Mouse (Mus musculus): ENCODE data around the gene Slc4a2. TPM values are rescaled to one million over a fixed set of nuclear protein-coding genes. Genes with fewer than 3 reads are reported as not detected.
"Not testable (repeated sequence)": the region's sequence is repeated elsewhere in the genome, so short reads cannot be mapped to it uniquely, and the experiment has no call there.

Gene Slc4a2
- polyA plus RNA-seq, 1 experiment from 2014 or later: 23.1 TPM

DNA sequence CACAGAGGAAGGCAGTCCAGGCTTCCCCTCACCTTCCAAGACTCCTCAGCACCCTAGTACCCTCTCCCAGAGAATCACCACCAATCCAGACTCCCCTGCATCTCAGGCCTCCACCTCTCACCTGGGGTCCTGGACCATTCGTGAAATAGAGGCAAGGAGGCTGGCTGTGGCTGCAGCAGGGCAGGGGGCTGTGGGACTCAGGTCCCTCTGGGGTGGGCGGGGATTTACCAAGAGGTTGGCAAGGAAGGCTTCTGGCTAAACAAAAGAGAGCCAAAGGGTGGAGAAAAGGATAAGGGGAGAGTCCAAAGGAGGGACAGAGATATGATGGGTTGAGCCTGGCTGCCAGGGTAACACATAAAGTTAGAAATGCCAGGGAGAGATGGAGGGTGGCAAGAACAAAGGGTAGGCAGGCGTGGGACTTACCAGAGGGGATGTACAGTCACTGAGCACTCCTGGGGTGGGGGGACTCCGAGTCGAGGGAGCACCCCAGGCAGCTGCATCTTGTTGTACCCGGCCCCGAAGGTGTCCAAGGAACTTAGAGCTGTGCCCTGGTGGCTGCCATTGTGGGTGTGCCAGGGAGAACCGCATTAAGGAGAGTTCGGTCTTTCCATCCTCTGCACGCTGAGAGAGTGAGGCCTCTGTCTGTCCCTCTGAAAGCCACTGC is 37.6 kb upstream of the Slc4a2 start:
- no peaks in the 10 kb centered on the region for H3K9me3 ChIP-seq
- H3K4me2 ChIP-seq: no peak overlapping the region
- 75% methylated on average over 10 of the region's 10 CpGs for WGBS
- H3K4me1 ChIP-seq: peaks cover 43% of the 10 kb centered on the region
- H3K4me3 ChIP-seq: no peak overlapping the region
- no peak overlapping the region for H3K27ac ChIP-seq
- peaks cover 56% of the 10 kb centered on the region for H3K27me3 ChIP-seq (replicated peaks)
- H3K9ac ChIP-seq: no peak overlapping the region
- no peaks in the 10 kb centered on the region for H3K36me3 ChIP-seq (replicated peaks)
- no peak for ATAC-seq (replicated peaks)

DNA sequence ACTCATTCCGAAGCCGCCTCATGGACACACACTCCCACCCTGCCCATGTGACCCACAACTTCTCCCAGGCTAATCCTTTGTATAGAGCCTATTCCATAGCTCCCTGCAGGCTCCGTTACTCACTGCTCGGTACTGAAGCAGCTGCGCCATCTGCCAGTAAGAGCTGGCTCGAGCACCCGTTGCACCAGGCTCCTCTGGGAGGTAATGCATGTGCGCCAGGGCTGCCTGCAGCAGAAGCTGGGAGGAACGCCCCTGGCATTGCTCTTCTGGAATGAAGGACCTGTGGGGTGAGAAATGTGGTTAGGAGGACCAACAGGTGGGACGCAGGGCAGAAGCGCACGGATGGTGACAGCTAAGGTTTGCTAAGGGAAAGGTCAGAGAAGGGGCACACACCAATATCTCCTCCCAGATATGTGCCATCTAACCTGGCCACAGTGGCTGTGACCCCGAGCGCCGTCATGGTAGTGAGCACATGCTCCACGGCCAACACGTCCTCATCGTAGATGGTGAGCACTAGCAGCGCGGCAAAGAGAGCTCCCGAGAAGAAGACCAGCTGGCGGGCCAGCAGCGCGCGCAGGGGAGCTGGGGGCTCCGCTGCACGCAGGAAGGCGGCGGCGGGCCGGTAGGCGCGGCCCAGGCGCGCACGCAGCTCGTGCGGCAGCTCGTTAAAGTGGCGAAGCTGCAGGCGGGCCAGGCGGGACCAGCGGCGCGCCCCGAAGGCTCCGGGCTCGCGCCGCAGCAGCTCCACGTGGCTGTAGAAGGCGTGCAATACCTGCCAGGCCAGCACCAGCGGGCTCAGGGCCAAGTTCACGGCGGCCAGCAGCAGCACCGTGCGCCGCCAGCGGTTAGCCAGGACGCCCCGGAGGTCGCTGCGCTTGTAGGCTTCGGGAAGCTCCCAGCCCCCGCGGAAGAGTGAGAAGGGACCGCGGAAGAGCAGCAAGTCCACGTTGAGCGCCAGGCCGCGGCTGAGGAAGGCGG is 36.1 kb upstream of the Slc4a2 start:
- peak; percentile 43 for ATAC-seq (replicated peaks)
- Histone ChIP-seq H3K9ac (peak overlapping the region; percentile 32), H3K4me2 (peak overlapping the region; percentile 97), H3K36me3 (replicated peaks) (no peaks in the 10 kb centered on the region), H3K9me3 (no peaks in the 10 kb centered on the region), H3K4me1 (peaks cover 39% of the 10 kb centered on the region), H3K27me3 (replicated peaks) (peaks cover 56% of the 10 kb centered on the region), H3K27ac (peak overlapping the region; percentile 19; the same call in 1 of the 2 replicates), H3K4me3 (peak overlapping the region; percentile 48)
- under 1% methylated on average over 73 of the region's 73 CpGs for WGBS

DNA sequence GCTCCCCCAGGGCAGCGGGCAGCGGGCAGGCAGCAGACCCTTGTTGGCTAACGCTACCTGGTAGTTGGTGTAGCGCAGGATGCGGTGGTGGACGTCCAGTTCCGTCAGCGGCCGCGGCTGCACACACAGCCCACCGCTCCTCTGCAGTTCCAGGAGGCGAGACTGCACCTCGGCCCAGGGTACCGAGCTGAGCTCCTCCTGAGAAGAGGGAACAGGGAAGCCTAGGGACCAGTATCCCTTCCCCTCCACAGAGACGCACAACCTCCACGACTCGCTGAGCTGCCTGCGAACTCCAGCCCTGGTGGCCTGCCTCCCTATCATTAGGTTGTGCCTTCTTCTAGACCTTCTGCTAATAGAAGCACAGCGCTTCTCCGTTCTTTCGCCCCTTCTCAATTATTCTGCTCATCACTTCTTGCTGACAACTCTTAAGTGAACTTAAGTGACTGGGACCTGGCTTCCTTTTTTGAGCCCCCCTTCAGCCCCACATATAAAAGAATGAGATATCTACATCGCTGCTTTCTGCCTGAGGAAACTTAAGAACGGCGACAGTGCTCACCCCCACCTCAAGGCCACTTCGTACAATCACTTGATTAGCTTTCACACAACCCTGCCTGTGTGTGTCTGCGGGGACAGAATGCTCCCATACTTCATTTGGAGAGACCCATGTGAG is 35.3 kb upstream of the Slc4a2 start:
- Histone ChIP-seq H3K9me3 (no peaks in the 10 kb centered on the region), H3K36me3 (replicated peaks) (no peaks in the 10 kb centered on the region), H3K4me3 (peak overlapping the region; percentile 48), H3K27me3 (replicated peaks) (peaks cover 56% of the 10 kb centered on the region), H3K27ac (no peak overlapping the region), H3K4me2 (peak overlapping the region; percentile 97), H3K4me1 (peaks cover 31% of the 10 kb centered on the region), H3K9ac (peak overlapping the region; percentile 32)
- ATAC-seq (replicated peaks): no peak
- WGBS: 23% methylated on average over 26 of the region's 26 CpGs

DNA sequence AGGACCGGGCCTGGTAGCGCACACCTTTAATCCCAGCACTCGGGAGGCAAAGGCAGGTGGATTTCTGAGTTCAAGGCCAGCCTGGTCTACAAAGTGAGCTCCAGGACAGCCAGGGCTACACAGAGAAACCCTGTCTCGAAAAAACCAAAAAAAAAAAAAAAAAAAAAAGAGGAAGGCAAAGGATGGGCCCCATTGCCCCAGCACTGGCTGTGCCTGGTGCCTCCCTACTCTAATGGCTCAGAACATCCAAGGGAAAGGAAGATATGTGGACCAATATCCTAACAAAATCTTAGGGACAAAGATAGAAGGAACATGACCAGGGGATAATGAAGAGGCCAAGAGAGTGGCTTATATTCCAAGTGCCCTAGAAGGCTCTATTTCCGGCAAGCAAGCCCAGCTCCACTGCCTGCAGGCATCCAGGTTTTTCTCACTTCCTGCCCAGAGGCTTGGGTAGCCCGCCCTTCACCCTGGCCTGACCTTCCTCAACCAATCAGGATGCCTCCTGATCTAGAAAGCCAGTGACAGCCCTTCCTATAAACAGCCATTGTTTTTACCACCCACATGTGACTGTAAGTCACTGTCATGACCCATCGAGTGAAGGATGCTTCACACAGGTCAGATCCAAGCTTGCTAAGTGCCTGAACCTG is 34.5 kb upstream of the Slc4a2 start:
- Histone ChIP-seq H3K27ac (no peak overlapping the region), H3K9ac (no peak overlapping the region), H3K4me2 (0 out of 2 replicates have a peak overlapping the region, but pooled peaks have one; percentile 97), H3K9me3 (no peaks in the 10 kb centered on the region), H3K4me1 (peaks cover 33% of the 10 kb centered on the region), H3K36me3 (replicated peaks) (no peaks in the 10 kb centered on the region), H3K4me3 (no peak overlapping the region), H3K27me3 (replicated peaks) (peaks cover 56% of the 10 kb centered on the region)
- ATAC-seq (replicated peaks): no peak
- WGBS: 58% methylated on average over 7 of the region's 7 CpGs

DNA sequence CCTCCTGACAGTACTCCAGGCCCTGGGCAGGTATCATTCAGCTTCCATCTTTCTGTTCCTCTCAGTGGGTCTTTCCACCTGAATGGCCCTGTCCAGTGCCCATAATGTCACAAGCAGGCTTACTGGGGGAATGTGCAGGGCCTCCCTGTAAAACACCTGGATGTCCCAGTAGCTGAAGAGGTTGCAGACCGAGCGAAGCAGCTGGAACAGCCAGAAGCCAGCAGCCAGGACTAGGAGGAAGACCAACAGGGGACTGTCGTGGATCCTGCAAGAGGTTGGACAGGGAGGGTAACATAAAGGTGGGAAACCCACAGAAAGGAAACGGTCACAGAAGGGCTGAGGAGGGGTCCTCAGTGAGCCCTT is 34.0 kb upstream of the Slc4a2 start:
- ATAC-seq (replicated peaks): no peak

DNA sequence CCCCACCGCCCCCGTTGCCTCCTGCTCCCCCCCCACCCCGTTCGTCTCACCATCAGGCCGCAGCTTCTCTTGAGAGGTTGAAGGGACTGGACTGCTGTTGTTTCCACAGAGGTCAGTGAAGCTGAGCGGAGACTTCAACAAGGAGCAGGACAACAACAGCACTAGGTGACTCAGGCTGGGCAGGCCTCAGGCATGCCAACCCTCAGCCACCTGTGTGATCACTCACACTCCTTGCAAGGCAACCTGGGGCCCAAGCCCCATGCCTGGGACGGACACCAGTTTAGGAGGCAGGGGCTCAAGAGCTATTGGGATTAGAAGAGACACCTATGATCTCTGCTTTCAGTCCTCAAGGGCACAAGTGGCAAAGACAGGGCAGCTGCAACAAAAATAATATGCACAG is 31.8 kb upstream of the Slc4a2 start, which contains the start of gene Atg9b:
TSS of gene Atg9b (minus strand) at position 280 of the 400 bp plus-strand sequence.
- no peak within 1 kb of the TSS for H3K9ac ChIP-seq
- ATAC-seq (replicated peaks): no peak
- H3K9me3 ChIP-seq: no peaks in the 10 kb centered on the region
- peaks cover 33% of the 10 kb centered on the region for H3K27me3 ChIP-seq (replicated peaks)
- no peak within 1 kb of the TSS for H3K27ac ChIP-seq
- H3K4me1 ChIP-seq: peaks cover 34% of the 10 kb centered on the region
- H3K36me3 ChIP-seq (replicated peaks): no peaks in the 10 kb centered on the region
- no peak within 1 kb of the TSS for H3K4me2 ChIP-seq
- WGBS: 84% methylated on average over 7 of the region's 7 CpGs
- H3K4me3 ChIP-seq: no peak within 1 kb of the TSS

More for the DNA sequence above, 34.0 kb upstream of the Slc4a2 start:
- Histone ChIP-seq H3K4me2 (no peak overlapping the region), H3K4me1 (peaks cover 28% of the 10 kb centered on the region), H3K27me3 (replicated peaks) (peaks cover 53% of the 10 kb centered on the region), H3K27ac (no peak overlapping the region), H3K4me3 (no peak overlapping the region), H3K36me3 (replicated peaks) (no peaks in the 10 kb centered on the region), H3K9ac (no peak overlapping the region), H3K9me3 (no peaks in the 10 kb centered on the region)
- WGBS: 84% methylated on average over 4 of the region's 4 CpGs

DNA sequence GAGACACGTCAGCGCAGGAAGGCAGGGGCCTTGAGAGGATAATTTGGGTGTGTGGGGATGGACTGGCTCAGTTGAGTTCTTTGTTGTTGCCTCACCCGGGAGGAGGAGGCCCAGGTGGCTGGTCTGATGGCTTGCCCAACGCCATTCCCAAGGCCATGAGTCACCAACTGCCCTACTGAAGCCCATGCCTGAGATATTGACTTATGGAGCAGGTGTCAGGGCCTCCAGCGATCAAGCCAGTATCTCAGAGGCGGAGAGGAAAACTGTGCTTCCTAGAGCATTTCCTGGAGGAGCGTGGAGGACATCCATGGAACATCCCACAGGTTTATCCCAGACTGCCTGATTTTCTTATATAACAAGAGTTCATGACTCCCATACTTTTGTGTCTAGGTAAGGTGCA is 30.9 kb upstream of the Slc4a2 start:
- H3K36me3 ChIP-seq (replicated peaks): no peaks in the 10 kb centered on the region
- H3K4me3 ChIP-seq: no peak overlapping the region
- no peak for ATAC-seq (replicated peaks)
- peaks cover 25% of the 10 kb centered on the region for H3K4me1 ChIP-seq
- no peaks in the 10 kb centered on the region for H3K9me3 ChIP-seq
- no peak overlapping the region for H3K27ac ChIP-seq
- H3K4me2 ChIP-seq: no peak overlapping the region
- H3K9ac ChIP-seq: no peak overlapping the region
- WGBS: 77% methylated on average over 7 of the region's 7 CpGs
- H3K27me3 ChIP-seq (replicated peaks): peaks cover 24% of the 10 kb centered on the region

DNA sequence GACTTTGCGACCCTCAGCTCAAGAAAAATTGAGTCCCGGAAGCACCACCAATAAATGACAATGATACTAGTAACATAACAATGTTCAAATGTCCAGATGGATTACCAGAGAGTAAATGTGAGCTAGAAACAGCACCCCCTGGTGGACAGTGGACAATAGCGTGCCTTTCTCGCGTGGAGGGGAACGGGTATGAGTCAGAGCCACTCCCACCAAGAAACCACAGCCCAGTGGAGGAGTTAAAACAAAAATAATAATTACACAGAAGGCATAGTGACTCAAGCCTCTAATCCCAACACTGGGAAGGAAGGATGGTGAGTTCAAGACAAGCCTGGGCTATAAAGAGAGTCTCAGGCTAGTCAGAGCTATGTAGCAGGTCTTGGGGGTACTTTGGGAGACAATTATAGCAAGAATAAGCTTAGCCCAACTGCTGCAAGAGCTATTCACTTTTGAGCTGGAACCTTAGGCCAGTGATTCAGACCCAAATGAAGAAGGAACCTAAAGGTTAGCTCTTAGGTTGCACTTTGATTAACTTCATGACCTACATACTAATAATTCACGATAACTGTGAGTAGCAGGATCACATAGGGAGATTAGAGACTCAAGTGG is 30.1 kb upstream of the Slc4a2 start, which contains the start of gene Abcb8:
TSS of gene Abcb8 (plus strand) at position 272 of the 606 bp plus-strand sequence.
- H3K4me1 ChIP-seq: peaks cover 18% of the 10 kb centered on the region
- H3K27me3 ChIP-seq (replicated peaks): peaks cover 17% of the 10 kb centered on the region
- H3K27ac ChIP-seq: peak within 1 kb of the TSS; percentile 93
- no peaks in the 10 kb centered on the region for H3K9me3 ChIP-seq
- H3K4me2 ChIP-seq: peak within 1 kb of the TSS; percentile 60
- 21% methylated on average over 7 of the region's 7 CpGs for WGBS
- no peak for ATAC-seq (replicated peaks)
- H3K36me3 ChIP-seq (replicated peaks): no peaks in the 10 kb centered on the region
- peak within 1 kb of the TSS; percentile 55 for H3K9ac ChIP-seq
- peak within 1 kb of the TSS; percentile 65 for H3K4me3 ChIP-seq

DNA sequence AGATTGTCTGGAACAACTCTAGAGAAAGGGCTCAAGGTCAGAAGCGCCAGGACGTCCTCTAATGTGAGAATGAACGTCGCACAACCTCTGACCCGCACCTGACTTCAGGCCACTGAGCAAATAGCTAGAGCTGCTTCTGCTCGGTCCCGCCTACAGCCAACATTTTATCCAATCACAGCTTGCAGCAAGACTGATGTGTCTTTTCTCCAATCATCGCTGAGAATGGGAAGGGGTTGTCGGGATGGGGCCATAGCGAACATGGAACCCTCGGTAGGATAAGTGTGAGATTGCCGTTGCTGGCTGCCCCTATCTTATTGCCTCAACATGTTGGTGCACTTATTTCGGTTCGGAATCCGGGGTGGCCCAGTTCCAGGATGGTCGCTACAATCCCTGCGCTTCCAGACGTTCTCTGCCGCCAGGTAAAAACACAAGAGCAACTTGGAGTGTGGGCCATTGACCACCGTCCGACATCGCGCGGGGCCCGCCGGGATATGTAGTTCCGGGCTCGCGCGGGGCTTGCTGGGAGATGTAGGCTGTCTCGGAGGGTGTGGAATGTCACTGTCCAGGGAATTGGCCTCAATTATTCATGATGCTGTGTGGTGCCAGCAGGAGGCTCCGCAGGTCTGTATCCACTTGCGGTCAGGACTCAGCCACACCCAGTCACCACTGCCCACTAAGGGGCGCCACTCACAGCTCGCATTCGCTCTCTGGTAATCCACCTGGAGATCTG is 29.3 kb upstream of the Slc4a2 start:
- peak; percentile 97 for ATAC-seq (replicated peaks)
- Histone ChIP-seq H3K36me3 (replicated peaks) (no peaks in the 10 kb centered on the region), H3K9me3 (no peaks in the 10 kb centered on the region), H3K4me2 (peak overlapping the region; percentile 60), H3K9ac (peak overlapping the region; percentile 55), H3K4me1 (peaks cover 15% of the 10 kb centered on the region; the same call in 1 of the 2 replicates), H3K4me3 (peak overlapping the region; percentile 65), H3K27ac (peak overlapping the region; percentile 93), H3K27me3 (replicated peaks) (peaks cover 10% of the 10 kb centered on the region; the same call in 1 of the 2 replicates)
- under 1% methylated on average over 36 of the region's 36 CpGs for WGBS

DNA sequence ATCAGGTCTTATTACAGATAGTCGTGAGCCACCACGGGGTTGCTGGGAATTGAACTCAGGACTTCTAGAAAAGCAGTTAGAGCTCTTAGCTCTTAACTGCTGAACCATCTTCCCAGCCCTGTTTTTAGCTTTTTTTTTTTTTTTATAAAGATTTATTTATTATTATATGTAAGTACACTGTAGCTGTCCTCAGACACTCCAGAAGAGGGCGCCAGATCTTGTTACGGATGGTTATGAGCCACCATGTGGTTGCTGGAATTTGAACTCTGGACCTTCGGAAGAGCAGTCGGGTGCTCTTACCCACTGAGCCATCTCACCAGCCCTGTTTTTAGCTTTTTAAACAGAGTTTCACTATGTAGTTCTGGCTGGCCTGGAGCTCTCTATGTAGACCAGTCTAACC is 27.4 kb upstream of the Slc4a2 start:
- not testable (repeated sequence) for H3K27me3 ChIP-seq (replicated peaks); H3K4me2 ChIP-seq; H3K36me3 ChIP-seq (replicated peaks); ATAC-seq (replicated peaks); H3K4me3 ChIP-seq; H3K9ac ChIP-seq; H3K27ac ChIP-seq; H3K9me3 ChIP-seq
- WGBS: 88% methylated on average over 6 of the region's 6 CpGs
- peaks cover 15% of the 10 kb centered on the region; the same call in 1 of the 2 replicates for H3K4me1 ChIP-seq

DNA sequence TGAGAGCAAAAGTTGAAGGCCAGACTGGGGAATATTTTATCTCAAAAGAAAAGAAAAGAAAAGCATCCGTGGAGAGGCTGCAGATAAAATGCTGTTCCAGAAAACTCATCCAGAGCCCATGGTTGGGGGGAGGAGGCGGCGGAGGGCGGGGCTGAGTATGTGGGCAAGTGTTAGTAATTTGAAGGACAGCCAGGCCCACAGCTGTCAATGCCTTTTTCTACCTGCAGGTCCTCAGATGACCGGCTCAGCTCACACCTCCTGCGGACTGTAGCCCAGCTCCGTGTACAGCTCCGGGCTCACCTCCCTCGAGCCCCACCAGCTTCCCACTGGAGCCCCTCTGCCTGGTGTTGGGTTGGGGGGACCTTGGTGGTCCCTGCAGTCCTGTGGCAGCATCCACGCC is 24.0 kb upstream of the Slc4a2 start:
- Histone ChIP-seq H3K9me3 (no peaks in the 10 kb centered on the region), H3K4me2 (no peak overlapping the region)

More for the DNA sequence above, 24.0 kb upstream of the Slc4a2 start:
- H3K4me1 ChIP-seq: peaks cover 7% of the 10 kb centered on the region; the same call in 1 of the 2 replicates
- peaks cover 5% of the 10 kb centered on the region; the same call in 1 of the 2 replicates for H3K36me3 ChIP-seq (replicated peaks)
- H3K27ac ChIP-seq: no peak overlapping the region
- H3K27me3 ChIP-seq (replicated peaks): no peaks in the 10 kb centered on the region
- no peak for ATAC-seq (replicated peaks)
- H3K9ac ChIP-seq: no peak overlapping the region
- H3K4me3 ChIP-seq: no peak overlapping the region
- 87% methylated on average over 10 of the region's 10 CpGs for WGBS
